Mouse (Mus musculus): ENCODE results near the gene Mcub.

DNA sequence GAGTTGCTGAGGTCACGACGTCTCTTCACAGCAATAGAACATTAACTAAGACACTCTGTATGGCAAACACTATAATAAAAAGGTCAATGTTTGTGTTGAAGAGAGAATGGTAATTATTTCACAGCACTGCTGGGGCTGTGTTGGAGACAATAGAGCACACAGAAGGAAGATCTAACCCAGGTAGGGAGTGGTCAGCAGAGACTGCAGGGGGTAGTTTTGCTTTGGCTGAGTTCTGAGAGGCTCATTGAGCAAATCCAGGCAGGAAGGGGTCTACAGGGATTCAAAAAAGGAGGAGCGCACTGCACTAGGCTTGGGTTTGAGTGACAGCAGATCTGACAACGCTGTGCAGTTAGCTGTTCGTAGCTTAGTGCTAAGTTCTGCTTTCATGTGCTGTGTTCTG, 6.3 kb upstream of the Mcub start:
- TF ChIP-seq CTCF (IDR thresholded peaks at IDR 0.05; ENCODE audit: low read depth, low read length) (no peak), POLR2A (IDR thresholded peaks at IDR 0.05; ENCODE audit: borderline replicate concordance, low read depth, low read length) (no peak)

Data from bone marrow macrophage, adult 2 months (primary cell).